Mouse (Mus musculus) megakaryocyte, embryonic 14.5 days (primary cell): ENCODE measurements around the gene Sec11a.

Experiments
- FLI1 ChIP-seq: IDR thresholded peaks from 2 replicates; pipeline ENCODE4 v1.6.1; 2012; ENCODE audit warnings: low read length, inconsistent platforms, mixed read lengths
- GATA1 ChIP-seq: IDR thresholded peaks from 3 replicates; pipeline ENCODE4 v1.6.1; 2012; ENCODE audit warnings: mixed read lengths, low read length, inconsistent platforms, borderline replicate concordance

GRCm38 (mm10) chr7:80885666-80886065 lies 61.9 kb downstream of the Sec11a start:
- TF ChIP-seq FLI1 (no peak), GATA1 (no peak)
